Mouse (Mus musculus) forebrain, embryonic 16.5 days (tissue): ENCODE data around the gene Stim2. TPM values are rescaled to one million over a fixed set of nuclear protein-coding genes. Genes with fewer than 3 reads are reported as not detected.

Experiments
- ATAC-seq: fragments of 200-750 bp; cut with Nextera tagmentation; 2 replicates; pipeline ENCODE4 v1.8.0; 2017; ENCODE audit warnings: mild to moderate bottlenecking, moderate library complexity
- H3K27ac ChIP-seq: fragments of 300-500 bp; sonication (generic); 2 replicates; pipeline ENCODE4 v1.5.1; 2014; ENCODE audit warnings: low read length, control low read depth
- H3K27me3 ChIP-seq: fragments of 300-500 bp; sonication (generic); replicated peaks from 2 replicates; pipeline ENCODE4 v1.6.1; 2014; ENCODE audit warnings: low read length; ENCODE audit not compliant: control insufficient read depth, insufficient read depth
- H3K36me3 ChIP-seq: fragments of 300-500 bp; sonication (generic); 2 replicates; pipeline ENCODE4 v1.6.1; 2014; ENCODE audit not compliant: control insufficient read depth, insufficient read depth
- H3K4me1 ChIP-seq: fragments of 300-500 bp; sonication (generic); replicated peaks from 2 replicates; pipeline ENCODE4 v1.6.1; 2014; ENCODE audit warnings: low read length; ENCODE audit not compliant: control insufficient read depth, insufficient read depth
- H3K4me2 ChIP-seq: fragments of 300-500 bp; sonication (generic); 2 replicates; pipeline ENCODE4 v1.6.1; 2014; ENCODE audit warnings: mild to moderate bottlenecking, low read length, control low read depth
- H3K4me3 ChIP-seq: fragments of 300-500 bp; sonication (generic); replicated peaks from 2 replicates; pipeline ENCODE4 v1.5.1; 2014; ENCODE audit warnings: mild to moderate bottlenecking, low read length, control low read depth
- H3K9ac ChIP-seq: fragments of 300-500 bp; sonication (generic); replicated peaks from 2 replicates; pipeline ENCODE4 v1.6.1; 2014; ENCODE audit warnings: low read depth, low read length, control low read depth
- H3K9me3 ChIP-seq: fragments of 300-500 bp; sonication (generic); 2 replicates; pipeline ENCODE4 v1.6.1; 2016; ENCODE audit warnings: low read length; ENCODE audit not compliant: control insufficient read depth
- WGBS: fragments of 180-500 bp; shearing (Covaris S2); extraction: QIAGEN DNeasy Blood & Tissue Kit; methylation state at CpG from one replicate; pipeline ENCODE4 v1.1.7; 2014; 5-methylcytosine and 5-hydroxymethylcytosine counted together
- polyA plus RNA-seq: library from polyadenylated mRNA; unstranded; fragments of >200 nt; fragmentation: Nextera tagmentation; extraction: Ambion mirVana; gene quantifications from 2 replicates; pipeline ENCODE4 v1.2.1, GENCODE M21; 2015

Gene Stim2
- polyA plus RNA-seq, 1 experiment from 2014 or later, result 23.2 TPM

DNA sequence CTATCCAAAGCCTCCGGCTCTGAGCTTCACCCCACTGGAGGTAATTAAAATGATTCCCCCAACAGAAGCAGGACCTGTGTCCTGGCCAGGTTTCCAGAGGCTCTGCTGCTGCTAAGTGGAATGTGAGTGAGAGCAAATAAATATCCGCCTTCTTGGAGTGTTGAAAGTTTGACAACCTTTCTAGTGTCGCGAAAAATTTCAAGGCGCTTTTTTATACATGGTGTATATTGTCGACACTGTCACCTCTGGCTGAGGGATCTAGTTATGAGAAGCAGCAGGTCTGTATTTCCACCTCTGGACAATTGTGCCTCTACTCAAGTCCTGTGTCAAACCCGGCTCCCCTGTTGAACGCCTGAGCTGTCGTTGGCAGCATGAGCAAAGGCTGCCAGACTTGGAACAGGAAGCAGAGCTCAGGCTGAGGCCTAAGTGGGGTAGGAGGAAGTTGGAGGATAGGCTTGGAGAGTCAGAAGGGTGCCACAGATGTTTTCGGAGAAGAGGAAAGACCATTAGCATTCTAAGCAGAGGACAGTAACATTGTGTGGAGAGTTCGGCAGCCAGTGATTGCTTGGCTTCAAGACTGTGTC, 158.7 kb downstream of the Stim2 start:
- Histone ChIP-seq H3K36me3 (no peaks in the 10 kb centered on the region), H3K27me3 (0 out of 2 replicates have a peak, but pooled peaks cover 2% of the 10 kb centered on the region), H3K4me2 (no peak overlapping the region), H3K9ac (no peak overlapping the region), H3K4me3 (no peak overlapping the region), H3K4me1 (peaks cover 18% of the 10 kb centered on the region), H3K27ac (no peak overlapping the region), H3K9me3 (no peaks in the 10 kb centered on the region)
- ATAC-seq, result no peak
- WGBS, result 72% methylated on average over 11 of the region's 11 CpGs

DNA sequence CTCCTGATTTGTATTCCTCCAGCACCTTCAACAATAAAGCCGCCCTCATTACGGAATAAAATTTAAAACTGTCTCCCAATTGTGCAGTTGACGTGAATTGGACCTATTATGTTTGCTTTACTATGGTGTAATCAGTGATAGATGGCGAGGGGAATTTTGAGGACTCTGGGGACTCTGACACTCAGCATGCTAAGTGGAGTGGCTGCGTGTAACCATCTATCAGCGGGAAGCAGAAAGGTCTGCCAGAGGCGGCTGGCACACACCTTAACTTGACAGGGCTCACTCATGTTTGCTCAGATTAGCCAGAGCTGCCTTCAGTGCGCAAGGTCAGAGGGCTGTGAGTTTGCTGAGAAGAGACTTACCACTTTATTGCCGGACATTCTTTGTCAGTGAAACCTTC, 159.9 kb downstream of the Stim2 start:
- Histone ChIP-seq H3K27me3 (0 out of 2 replicates have a peak, but pooled peaks cover 2% of the 10 kb centered on the region), H3K4me3 (no peak overlapping the region), H3K4me1 (peaks cover 18% of the 10 kb centered on the region), H3K27ac (no peak overlapping the region), H3K4me2 (no peak overlapping the region), H3K9me3 (no peaks in the 10 kb centered on the region), H3K36me3 (no peaks in the 10 kb centered on the region), H3K9ac (no peak overlapping the region)
- no peak for ATAC-seq
- WGBS, result 21% methylated on average over 9 of the region's 9 CpGs

DNA sequence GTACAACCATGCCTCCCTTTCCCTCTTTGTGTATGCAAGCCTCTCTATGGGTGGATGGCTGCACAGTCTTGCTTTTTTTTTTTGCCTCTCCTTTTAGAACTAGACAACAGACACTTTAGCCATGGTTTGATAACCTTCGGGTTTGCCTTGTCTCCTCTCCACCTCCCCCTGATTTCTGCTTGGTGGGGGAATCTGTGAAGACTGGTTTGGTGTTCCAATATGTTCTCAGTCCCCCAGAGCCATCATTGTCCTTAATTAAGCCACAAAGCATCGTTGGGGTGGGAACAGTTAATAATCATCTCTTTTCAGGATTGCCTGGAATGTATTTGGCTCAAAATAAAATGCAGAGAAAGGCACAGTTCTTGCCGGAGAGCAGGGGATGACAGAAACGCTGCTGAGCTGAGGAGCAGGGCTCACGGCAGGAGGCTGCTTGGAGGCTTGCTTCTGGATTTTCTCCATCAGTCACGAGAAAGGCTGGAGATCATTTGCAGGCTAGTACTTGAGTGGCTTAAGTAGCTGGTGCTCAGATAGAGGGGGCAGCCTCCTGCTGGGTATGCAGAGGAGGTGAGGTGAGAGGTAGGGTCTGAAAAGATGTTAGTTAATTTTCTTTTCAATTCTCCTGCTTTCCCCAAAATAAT, 161.0 kb downstream of the Stim2 start:
- Histone ChIP-seq H3K27me3 (no peaks in the 10 kb centered on the region), H3K4me3 (no peak overlapping the region), H3K4me1 (peaks cover 18% of the 10 kb centered on the region), H3K36me3 (no peaks in the 10 kb centered on the region), H3K27ac (no peak overlapping the region), H3K4me2 (peak overlapping the region; percentile 5), H3K9ac (peak overlapping the region; percentile 30; the same call in 1 of the 2 replicates), H3K9me3 (no peaks in the 10 kb centered on the region)
- WGBS, result under 1% methylated on average over 6 of the region's 6 CpGs
- no peak for ATAC-seq

- Histone ChIP-seq H3K27ac (no peak overlapping the region), H3K4me3 (no peak overlapping the region), H3K4me2 (no peak overlapping the region), H3K27me3 (no peaks in the 10 kb centered on the region), H3K9me3 (no peaks in the 10 kb centered on the region), H3K9ac (no peak overlapping the region), H3K36me3 (no peaks in the 10 kb centered on the region), H3K4me1 (peaks cover 11% of the 10 kb centered on the region)
- no peak for ATAC-seq
- 82% methylated on average over 4 of the region's 4 CpGs for WGBS
These were observed 162.3 kb downstream of the Stim2 start for GRCm38 (mm10) chr5:54160561-54160960.

- 0 out of 2 replicates have a peak, but pooled peaks have one; percentile 57 for ATAC-seq
These were observed 165.6 kb downstream of the Stim2 start for GRCm38 (mm10) chr5:54163890-54164289.

More at GRCm38 (mm10) chr5:54163890-54164289, 165.6 kb downstream of the Stim2 start:
- no peaks in the 10 kb centered on the region for H3K36me3 ChIP-seq
- H3K27ac ChIP-seq, result no peak overlapping the region
- no peak overlapping the region for H3K4me2 ChIP-seq
- no peak overlapping the region for H3K4me3 ChIP-seq
- H3K4me1 ChIP-seq, result peaks cover 8% of the 10 kb centered on the region
- no peak overlapping the region for H3K9ac ChIP-seq
- no peaks in the 10 kb centered on the region for H3K9me3 ChIP-seq
- H3K27me3 ChIP-seq, result no peaks in the 10 kb centered on the region
- WGBS, result 54% methylated on average over 4 of the region's 4 CpGs

Other genes starting within 250 kb of the Stim2 start
- gene Tbc1d19, start 188.9 kb upstream of the Stim2 start, polyA plus RNA-seq, result 76.6 and 76.7 TPM in 2 replicates